Mouse (Mus musculus) bone marrow macrophage, adult 2 months (primary cell): ENCODE measurements at regions not wholly inside any gene's neighbourhood (a gene's known extent, or its start where the extent isn't known, plus 50 kb on each side); places are given as distances from the start of the nearest gene placed in this dataset.

Source experiments
- CTCF ChIP-seq: IDR thresholded peaks from 2 replicates; pipeline ENCODE4 v1.5.1; 2012; ENCODE audit warnings: low read depth, mild to moderate bottlenecking, low read length, moderate library complexity
- POLR2A ChIP-seq: IDR thresholded peaks from 2 replicates; pipeline ENCODE4 v1.6.1; 2012; ENCODE audit warnings: mild to moderate bottlenecking, low read depth, low read length, borderline replicate concordance

DNA sequence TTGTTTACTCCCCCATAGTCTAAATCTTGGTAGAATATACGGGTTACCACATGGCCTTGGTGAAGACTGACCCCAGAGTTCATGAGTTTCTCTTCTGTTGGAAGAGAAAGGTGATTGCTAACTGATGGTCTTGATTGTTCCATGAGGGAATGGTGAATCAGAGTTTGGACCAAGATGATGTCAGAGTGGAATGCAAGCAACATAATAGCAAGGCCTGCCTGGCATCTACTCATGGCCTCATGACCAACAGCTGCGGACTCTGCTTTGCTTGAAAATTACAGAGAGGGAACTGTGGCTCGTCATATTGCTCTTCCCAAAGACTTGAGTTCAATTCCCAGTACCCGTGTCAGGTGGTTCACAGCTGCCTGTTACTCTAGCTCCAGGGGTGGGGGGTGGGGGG lies 205.9 kb upstream of the Pgrmc2 start:
- TF ChIP-seq POLR2A (no peak), CTCF (no peak)
